Mouse (Mus musculus) liver, postnatal 0 days (tissue): ENCODE results near the gene Ddx42.

ENCODE experiments used
- CTCF ChIP-seq: sonication (generic); IDR thresholded peaks from 2 replicates; pipeline ENCODE4 v1.5.1; 2016; ENCODE audit warnings: antibody characterized with exemption, low read depth
- EP300 ChIP-seq: IDR thresholded peaks from 2 replicates; pipeline ENCODE4 v1.6.1; 2016; ENCODE audit warnings: antibody characterized with exemption, low read depth, mild to moderate bottlenecking

- TF ChIP-seq EP300 (no peak), CTCF (no peak)
Measured at GRCm38 (mm10) chr11:106255174-106255573, 38.4 kb downstream of the Ddx42 start.
